Mouse (Mus musculus) erythroblast, embryonic 14.5 days (primary cell): Measurements from ENCODE around the gene Gm10750.
"Not testable (repeated sequence)": the region's sequence is repeated elsewhere in the genome, so short reads cannot be mapped to it uniquely, and the experiment has no call there.

Source experiments
- GATA1 ChIP-seq: IDR thresholded peaks from 2 replicates; pipeline ENCODE4 v1.6.1; 2012; ENCODE audit warnings: low read length, inconsistent platforms, mixed read lengths
- TAL1 ChIP-seq: IDR thresholded peaks from 3 replicates; pipeline ENCODE4 v1.6.1; 2012; ENCODE audit warnings: low read length, inconsistent platforms, mixed read lengths

- TF ChIP-seq TAL1, GATA1: not testable (repeated sequence)
Observed at GRCm38 (mm10) chr2:149017137-149017536, at the start of gene Gm10750.
